Mouse (Mus musculus): ENCODE measurements at regions not wholly inside any gene's neighbourhood (a gene's known extent, or its start where the extent isn't known, plus 50 kb on each side); places are given as distances from the start of the nearest gene placed in this dataset.

GRCm38 (mm10) chr5:51729771-51730170 is 162.2 kb upstream of the Ppargc1a start:
- H3K36me3 ChIP-seq (ENCODE audit: control insufficient read depth, insufficient read depth, low read length) = no peaks in the 10 kb centered on the region
- no peak overlapping the region for H3K4me3 ChIP-seq (ENCODE audit: extremely low read depth, insufficient read depth, insufficient read length)
- DNase-seq (ENCODE audit: low read depth in 1 of 2, low spot score in 2 of 2) = no peak
- TF ChIP-seq POLR2A (IDR thresholded peaks at IDR 0.05; ENCODE audit: low read depth, low read length) = no peak
- no peak for TF ChIP-seq CTCF (IDR thresholded peaks at IDR 0.05; ENCODE audit: extremely low read depth, insufficient read depth, insufficient read length, insufficient replicate concordance)
- H3K4me1 ChIP-seq (ENCODE audit: control insufficient read depth, insufficient read depth, insufficient read length) = no peaks in the 10 kb centered on the region
- whole genome bisulfite sequencing = 67% methylated on average over 1 of the region's 1 CpGs
- H3K27me3 ChIP-seq (ENCODE audit: control insufficient read depth, insufficient read depth, low read length) = no peaks in the 10 kb centered on the region
- H3K27ac ChIP-seq (ENCODE audit: insufficient read depth, low read length) = no peak overlapping the region

GRCm38 (mm10) chr5:51726762-51727161 is 159.2 kb upstream of the Ppargc1a start:
- Histone ChIP-seq H3K27me3 (ENCODE audit: control insufficient read depth, insufficient read depth, low read length) (no peaks in the 10 kb centered on the region), H3K27ac (ENCODE audit: insufficient read depth, low read length) (no peak overlapping the region), H3K4me1 (ENCODE audit: control insufficient read depth, insufficient read depth, insufficient read length) (no peaks in the 10 kb centered on the region), H3K36me3 (ENCODE audit: control insufficient read depth, insufficient read depth, low read length) (no peaks in the 10 kb centered on the region), H3K4me3 (ENCODE audit: extremely low read depth, insufficient read depth, insufficient read length) (no peak overlapping the region)
- DNase-seq (ENCODE audit: low read depth in 1 of 2, low spot score in 2 of 2) = no peak
- TF ChIP-seq CTCF (IDR thresholded peaks at IDR 0.05; ENCODE audit: extremely low read depth, insufficient read depth, insufficient read length, insufficient replicate concordance) (no peak), POLR2A (IDR thresholded peaks at IDR 0.05; ENCODE audit: low read depth, low read length) (no peak)

GRCm38 (mm10) chr5:51718911-51719310 is 151.4 kb upstream of the Ppargc1a start:
- Histone ChIP-seq H3K4me3 (ENCODE audit: extremely low read depth, insufficient read depth, insufficient read length) (no peak overlapping the region), H3K27me3 (ENCODE audit: control insufficient read depth, insufficient read depth, low read length) (no peaks in the 10 kb centered on the region), H3K4me1 (ENCODE audit: control insufficient read depth, insufficient read depth, insufficient read length) (no peaks in the 10 kb centered on the region), H3K36me3 (ENCODE audit: control insufficient read depth, insufficient read depth, low read length) (no peaks in the 10 kb centered on the region), H3K27ac (ENCODE audit: insufficient read depth, low read length) (no peak overlapping the region)
- DNase-seq (ENCODE audit: low read depth in 1 of 2, low spot score in 2 of 2) = no peak
- TF ChIP-seq CTCF (IDR thresholded peaks at IDR 0.05; ENCODE audit: extremely low read depth, insufficient read depth, insufficient read length, insufficient replicate concordance) (no peak), POLR2A (IDR thresholded peaks at IDR 0.05; ENCODE audit: low read depth, low read length) (no peak)
- 88% methylated on average over 8 of the region's 8 CpGs for WGBS

- TF ChIP-seq POLR2A (IDR thresholded peaks at IDR 0.05; ENCODE audit: low read depth, low read length) (no peak), CTCF (IDR thresholded peaks at IDR 0.05; ENCODE audit: extremely low read depth, insufficient read depth, insufficient read length, insufficient replicate concordance) (no peak)
These were observed 150.9 kb upstream of the Ppargc1a start for GRCm38 (mm10) chr5:51718451-51718850.

GRCm38 (mm10) chr5:51711860-51712560 is 144.5 kb upstream of the Ppargc1a start:
- H3K27ac ChIP-seq (ENCODE audit: insufficient read depth, low read length) = no peak overlapping the region
- no peak for DNase-seq (ENCODE audit: low read depth in 1 of 2, low spot score in 2 of 2)
- TF ChIP-seq POLR2A (IDR thresholded peaks at IDR 0.05; ENCODE audit: low read depth, low read length) (no peak), CTCF (IDR thresholded peaks at IDR 0.05; ENCODE audit: extremely low read depth, insufficient read depth, insufficient read length, insufficient replicate concordance) (no peak)

More at GRCm38 (mm10) chr5:51718451-51718850, 150.9 kb upstream of the Ppargc1a start:
- no peak overlapping the region for H3K27ac ChIP-seq (ENCODE audit: insufficient read depth, low read length)
- no peak for DNase-seq (ENCODE audit: low read depth in 1 of 2, low spot score in 2 of 2)
- 91% methylated on average over 1 of the region's 1 CpGs for WGBS
- H3K27me3 ChIP-seq (ENCODE audit: control insufficient read depth, insufficient read depth, low read length) = no peaks in the 10 kb centered on the region
- H3K4me3 ChIP-seq (ENCODE audit: extremely low read depth, insufficient read depth, insufficient read length) = no peak overlapping the region
- no peaks in the 10 kb centered on the region for H3K4me1 ChIP-seq (ENCODE audit: control insufficient read depth, insufficient read depth, insufficient read length)
- H3K36me3 ChIP-seq (ENCODE audit: control insufficient read depth, insufficient read depth, low read length) = no peaks in the 10 kb centered on the region

GRCm38 (mm10) chr5:51710664-51711063 is 143.1 kb upstream of the Ppargc1a start:
- H3K36me3 ChIP-seq (ENCODE audit: control insufficient read depth, insufficient read depth, low read length) = no peaks in the 10 kb centered on the region
- DNase-seq (ENCODE audit: low read depth in 1 of 2, low spot score in 2 of 2) = no peak
- H3K27ac ChIP-seq (ENCODE audit: insufficient read depth, low read length) = no peak overlapping the region
- TF ChIP-seq CTCF (IDR thresholded peaks at IDR 0.05; ENCODE audit: extremely low read depth, insufficient read depth, insufficient read length, insufficient replicate concordance) (no peak), POLR2A (IDR thresholded peaks at IDR 0.05; ENCODE audit: low read depth, low read length) (no peak)
- no peaks in the 10 kb centered on the region for H3K4me1 ChIP-seq (ENCODE audit: control insufficient read depth, insufficient read depth, insufficient read length)
- H3K4me3 ChIP-seq (ENCODE audit: extremely low read depth, insufficient read depth, insufficient read length) = no peak overlapping the region
- WGBS = 86% methylated on average over 4 of the region's 4 CpGs
- no peaks in the 10 kb centered on the region; the same call in 1 of the 2 replicates for H3K27me3 ChIP-seq (ENCODE audit: control insufficient read depth, insufficient read depth, low read length)

More at GRCm38 (mm10) chr5:51711860-51712560, 144.5 kb upstream of the Ppargc1a start:
- H3K4me1 ChIP-seq (ENCODE audit: control insufficient read depth, insufficient read depth, insufficient read length) = no peaks in the 10 kb centered on the region
- WGBS = 76% methylated on average over 8 of the region's 8 CpGs
- no peaks in the 10 kb centered on the region for H3K27me3 ChIP-seq (ENCODE audit: control insufficient read depth, insufficient read depth, low read length)
- no peaks in the 10 kb centered on the region for H3K36me3 ChIP-seq (ENCODE audit: control insufficient read depth, insufficient read depth, low read length)
- no peak overlapping the region for H3K4me3 ChIP-seq (ENCODE audit: extremely low read depth, insufficient read depth, insufficient read length)

- Histone ChIP-seq H3K36me3 (ENCODE audit: control insufficient read depth, insufficient read depth, low read length) (no peaks in the 10 kb centered on the region), H3K27ac (ENCODE audit: insufficient read depth, low read length) (no peak overlapping the region), H3K4me3 (ENCODE audit: extremely low read depth, insufficient read depth, insufficient read length) (no peak overlapping the region), H3K4me1 (ENCODE audit: control insufficient read depth, insufficient read depth, insufficient read length) (no peaks in the 10 kb centered on the region), H3K27me3 (ENCODE audit: control insufficient read depth, insufficient read depth, low read length) (no peaks in the 10 kb centered on the region; the same call in 1 of the 2 replicates)
- TF ChIP-seq POLR2A (IDR thresholded peaks at IDR 0.05; ENCODE audit: low read depth, low read length) (no peak), CTCF (IDR thresholded peaks at IDR 0.05; ENCODE audit: extremely low read depth, insufficient read depth, insufficient read length, insufficient replicate concordance) (no peak)
- 85% methylated on average over 6 of the region's 6 CpGs for WGBS
- no peak for DNase-seq (ENCODE audit: low read depth in 1 of 2, low spot score in 2 of 2)
These were observed 142.0 kb upstream of the Ppargc1a start for GRCm38 (mm10) chr5:51709447-51709991.
